Mouse (Mus musculus): ENCODE results near the gene Mrpl43. TPM values are rescaled to one million over a fixed set of nuclear protein-coding genes. Genes with fewer than 3 reads are reported as not detected.

Mrpl43 gene
- polyA plus RNA-seq, 1 experiment: 7.0 TPM

GRCm38 (mm10) chr19:45014981-45015402 lies 8.8 kb upstream of the Mrpl43 start:
- TF ChIP-seq TAL1 (IDR thresholded peaks at IDR 0.05; ENCODE audit: low read length) (no peak), GATA1 (IDR thresholded peaks at IDR 0.05; ENCODE audit: low read length) (no peak)
- Histone ChIP-seq H3K36me3 (ENCODE audit: control insufficient read depth) (peaks cover 28% of the 10 kb centered on the region), H3K27me3 (ENCODE audit: control insufficient read depth) (peaks cover 42% of the 10 kb centered on the region), H3K4me1 (ENCODE audit: control insufficient read depth) (peaks cover 44% of the 10 kb centered on the region), H3K9me3 (ENCODE audit: control insufficient read depth, low read length) (no peaks in the 10 kb centered on the region), H3K4me3 (replicated peaks) (peak overlapping the region; percentile 59)

DNA sequence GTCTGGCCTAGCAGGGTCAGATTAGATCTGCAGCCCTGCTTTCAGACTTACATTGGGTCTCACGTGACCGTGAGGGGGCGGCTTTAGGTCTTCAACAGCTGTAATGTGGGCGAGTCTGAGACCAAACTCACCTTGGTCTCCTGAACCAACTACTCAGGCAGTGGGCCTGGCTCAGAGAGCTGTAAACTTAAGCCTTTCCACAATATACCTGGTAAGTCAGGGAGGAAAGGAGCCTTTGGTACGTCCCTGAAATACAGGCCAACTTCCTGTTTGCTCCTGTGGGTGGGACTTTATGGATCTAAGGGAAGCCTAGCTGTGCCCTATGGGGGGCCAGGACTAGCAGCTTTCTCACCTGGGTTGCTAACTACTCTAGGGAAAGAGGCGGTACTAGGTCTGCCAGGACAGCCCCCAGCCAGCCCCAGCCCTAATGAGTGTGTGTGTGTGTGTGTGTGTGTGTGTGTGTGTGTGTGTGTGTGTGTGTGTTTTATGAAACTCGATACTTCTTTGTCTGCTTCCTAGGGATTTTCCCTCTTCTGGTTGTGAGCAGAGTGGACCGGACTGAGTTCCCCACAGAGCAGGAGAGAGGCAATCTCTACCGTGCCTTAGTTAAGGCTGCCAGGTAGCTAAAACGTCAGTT lies 8.2 kb upstream of the Mrpl43 start, which contains the start of gene Lzts2:
Lzts2 (plus strand) TSS at position 80 of the 637 bp plus-strand sequence.
- H3K4me1 ChIP-seq (ENCODE audit: control insufficient read depth): peaks cover 44% of the 10 kb centered on the region
- H3K27me3 ChIP-seq (ENCODE audit: control insufficient read depth): peaks cover 42% of the 10 kb centered on the region

GRCm38 (mm10) chr19:45013581-45014225 lies 7.5 kb upstream of the Mrpl43 start:
- H3K4me3 ChIP-seq (replicated peaks): no peak overlapping the region

More for the DNA sequence above, 8.2 kb upstream of the Mrpl43 start, which contains the start of gene Lzts2:
- TF ChIP-seq TAL1 (IDR thresholded peaks at IDR 0.05; ENCODE audit: low read length) (no peak), GATA1 (IDR thresholded peaks at IDR 0.05; ENCODE audit: low read length) (no peak)
- H3K36me3 ChIP-seq (ENCODE audit: control insufficient read depth): peaks cover 32% of the 10 kb centered on the region
- H3K9me3 ChIP-seq (ENCODE audit: control insufficient read depth, low read length): no peaks in the 10 kb centered on the region
- H3K4me3 ChIP-seq (replicated peaks): peak within 1 kb of the TSS; percentile 59

GRCm38 (mm10) chr19:45012636-45013035 lies 6.4 kb upstream of the Mrpl43 start:
- Histone ChIP-seq H3K36me3 (ENCODE audit: control insufficient read depth) (peaks cover 46% of the 10 kb centered on the region), H3K4me3 (replicated peaks) (no peak overlapping the region), H3K4me1 (ENCODE audit: control insufficient read depth) (peaks cover 44% of the 10 kb centered on the region), H3K27me3 (ENCODE audit: control insufficient read depth) (peaks cover 29% of the 10 kb centered on the region), H3K9me3 (ENCODE audit: control insufficient read depth, low read length) (no peaks in the 10 kb centered on the region)
- TF ChIP-seq TAL1 (IDR thresholded peaks at IDR 0.05; ENCODE audit: low read length) (no peak), GATA1 (IDR thresholded peaks at IDR 0.05; ENCODE audit: low read length) (no peak)

More at GRCm38 (mm10) chr19:45013581-45014225, 7.5 kb upstream of the Mrpl43 start:
- Histone ChIP-seq H3K36me3 (ENCODE audit: control insufficient read depth) (peaks cover 36% of the 10 kb centered on the region), H3K27me3 (ENCODE audit: control insufficient read depth) (peaks cover 39% of the 10 kb centered on the region), H3K4me1 (ENCODE audit: control insufficient read depth) (peaks cover 43% of the 10 kb centered on the region), H3K9me3 (ENCODE audit: control insufficient read depth, low read length) (no peaks in the 10 kb centered on the region)
- no peak for TF ChIP-seq GATA1 (IDR thresholded peaks at IDR 0.05; ENCODE audit: low read length)
- TF ChIP-seq TAL1 (IDR thresholded peaks at IDR 0.05; ENCODE audit: low read length): no peak

DNA sequence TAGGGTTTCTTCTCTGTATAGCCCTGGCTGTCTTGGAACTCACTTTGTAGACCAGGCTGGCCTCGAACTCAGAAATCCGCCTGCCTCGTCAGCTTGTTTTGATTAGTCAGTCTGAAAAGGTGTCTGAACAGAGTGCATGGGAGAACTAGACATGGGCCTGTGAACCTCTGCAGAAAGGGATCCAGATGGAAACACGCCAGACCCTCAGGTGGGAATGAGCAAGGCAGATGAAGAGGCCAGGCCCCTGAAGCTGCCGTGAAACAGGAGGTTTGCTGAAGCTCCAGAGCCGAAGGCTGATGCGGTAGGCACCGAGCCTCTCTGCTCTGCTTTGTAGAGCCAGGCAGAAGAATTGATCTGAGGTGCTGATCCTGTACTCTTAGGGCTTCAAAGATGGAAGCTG lies 6.0 kb upstream of the Mrpl43 start:
- Histone ChIP-seq H3K4me1 (ENCODE audit: control insufficient read depth) (peaks cover 44% of the 10 kb centered on the region), H3K36me3 (ENCODE audit: control insufficient read depth) (peaks cover 47% of the 10 kb centered on the region), H3K27me3 (ENCODE audit: control insufficient read depth) (peaks cover 25% of the 10 kb centered on the region), H3K9me3 (ENCODE audit: control insufficient read depth, low read length) (no peaks in the 10 kb centered on the region), H3K4me3 (replicated peaks) (no peak overlapping the region)
- TF ChIP-seq GATA1 (IDR thresholded peaks at IDR 0.05; ENCODE audit: low read length) (no peak), TAL1 (IDR thresholded peaks at IDR 0.05; ENCODE audit: low read length) (no peak)

GRCm38 (mm10) chr19:45010646-45011045 lies 4.4 kb upstream of the Mrpl43 start:
- H3K9me3 ChIP-seq (ENCODE audit: control insufficient read depth, low read length): no peaks in the 10 kb centered on the region
- H3K36me3 ChIP-seq (ENCODE audit: control insufficient read depth): peaks cover 47% of the 10 kb centered on the region
- no peak overlapping the region for H3K4me3 ChIP-seq (replicated peaks)
- no peak for TF ChIP-seq GATA1 (IDR thresholded peaks at IDR 0.05; ENCODE audit: low read length)
- TF ChIP-seq TAL1 (IDR thresholded peaks at IDR 0.05; ENCODE audit: low read length): no peak
- H3K27me3 ChIP-seq (ENCODE audit: control insufficient read depth): peaks cover 9% of the 10 kb centered on the region
- H3K4me1 ChIP-seq (ENCODE audit: control insufficient read depth): peaks cover 39% of the 10 kb centered on the region

GRCm38 (mm10) chr19:45007425-45008191 lies 1.4 kb upstream of the Mrpl43 start:
- Histone ChIP-seq H3K4me3 (replicated peaks) (peak overlapping the region; percentile 79), H3K27me3 (ENCODE audit: control insufficient read depth) (no peaks in the 10 kb centered on the region), H3K36me3 (ENCODE audit: control insufficient read depth) (peaks cover 68% of the 10 kb centered on the region), H3K4me1 (ENCODE audit: control insufficient read depth) (peaks cover 27% of the 10 kb centered on the region), H3K9me3 (ENCODE audit: control insufficient read depth, low read length) (no peaks in the 10 kb centered on the region)
- TF ChIP-seq GATA1 (IDR thresholded peaks at IDR 0.05; ENCODE audit: low read length) (no peak), TAL1 (IDR thresholded peaks at IDR 0.05; ENCODE audit: low read length) (no peak)

DNA sequence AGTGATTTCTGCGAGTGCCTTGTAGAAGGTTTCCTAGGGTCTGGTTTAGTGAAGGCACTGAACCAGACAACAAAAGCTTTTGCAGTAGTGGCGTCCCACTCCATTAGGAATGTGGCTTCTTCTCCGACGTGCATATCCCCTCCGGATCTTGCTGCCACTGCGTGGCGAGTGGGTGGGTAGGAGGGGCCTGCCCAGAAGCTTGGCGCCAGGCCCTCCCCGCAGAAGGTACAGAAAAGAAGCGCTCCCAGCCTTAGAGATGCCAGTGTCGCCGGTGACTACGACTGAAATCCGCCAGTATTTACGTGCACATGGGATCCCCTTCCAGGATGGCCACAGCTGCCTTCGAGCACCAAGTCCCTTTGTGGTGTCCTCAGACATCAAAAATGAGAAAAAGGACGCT lies 779 bp upstream of the Mrpl43 start:
- TF ChIP-seq GATA1 (IDR thresholded peaks at IDR 0.05; ENCODE audit: low read length) (no peak), TAL1 (IDR thresholded peaks at IDR 0.05; ENCODE audit: low read length) (no peak)
- H3K4me1 ChIP-seq (ENCODE audit: control insufficient read depth): peaks cover 27% of the 10 kb centered on the region
- H3K36me3 ChIP-seq (ENCODE audit: control insufficient read depth): peaks cover 67% of the 10 kb centered on the region
- H3K27me3 ChIP-seq (ENCODE audit: control insufficient read depth): no peaks in the 10 kb centered on the region
- H3K9me3 ChIP-seq (ENCODE audit: control insufficient read depth, low read length): no peaks in the 10 kb centered on the region
- H3K4me3 ChIP-seq (replicated peaks): peak overlapping the region; percentile 79

DNA sequence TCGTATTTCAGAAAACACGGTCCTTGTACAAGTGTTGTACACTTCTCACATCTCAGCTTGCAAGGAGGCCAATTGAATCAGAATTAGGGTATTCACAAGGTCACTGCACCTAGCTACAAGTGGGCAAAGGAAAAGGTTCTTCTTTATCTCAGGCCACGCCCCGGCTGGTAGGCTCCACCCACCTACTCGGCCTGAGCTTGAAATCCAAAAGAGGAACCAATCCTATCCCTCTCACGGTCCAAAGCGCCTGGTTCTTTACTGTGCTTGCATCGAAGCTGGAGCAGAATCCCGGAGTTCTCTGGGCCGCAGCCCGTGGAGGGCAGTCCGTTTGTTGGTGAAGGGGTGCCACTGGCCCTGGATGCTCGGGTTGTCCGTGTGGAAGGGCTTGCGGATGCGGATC lies 798 bp downstream of the Mrpl43 start, which contains the start of gene Twnk:
Twnk (plus strand) TSS at position 220 of the 400 bp plus-strand sequence.
- peaks cover 63% of the 10 kb centered on the region for H3K36me3 ChIP-seq (ENCODE audit: control insufficient read depth)
- H3K27me3 ChIP-seq (ENCODE audit: control insufficient read depth): no peaks in the 10 kb centered on the region
- peak within 1 kb of the TSS; percentile 79 for H3K4me3 ChIP-seq (replicated peaks)
- peaks cover 27% of the 10 kb centered on the region for H3K4me1 ChIP-seq (ENCODE audit: control insufficient read depth)
- no peak for TF ChIP-seq TAL1 (IDR thresholded peaks at IDR 0.05; ENCODE audit: low read length)
- no peak; the same call in 1 of the 2 replicates for TF ChIP-seq GATA1 (IDR thresholded peaks at IDR 0.05; ENCODE audit: low read length)
- no peaks in the 10 kb centered on the region for H3K9me3 ChIP-seq (ENCODE audit: control insufficient read depth, low read length)

Measured in erythroblast, embryonic 14.5 days (primary cell).